Mouse (Mus musculus) layer of hippocampus, postnatal 14 days (tissue): ENCODE measurements around the gene Zbtb43. TPM values are rescaled to one million over a fixed set of nuclear protein-coding genes. Genes with fewer than 3 reads are reported as not detected.

Experiments
- DNase-seq, 2 experiments: peaks; one replicate each; pipeline ENCODE4 v3.0.0; 2021 to 2022; ENCODE audit warnings: low spot score in 2 of 2, mixed read lengths in 1 of 2
- long read RNA-seq, 2 experiments: library from polyadenylated mRNA; stranded (forward); transcript quantifications; one replicate each; pipeline ENCODE4 v2.0.0; 2021
- total RNA-seq, 2 experiments: library from RNA; stranded (reverse); gene quantifications; 2 replicates each; pipeline ENCODE4 v1.2.3; 2021

Zbtb43 gene
- total RNA-seq = 10 to 100 TPM; 22.0 to 26.3 TPM
- long read RNA-seq, experiment 1, full-length matches to known transcripts = 21 of 31 reads
- long read RNA-seq, experiment 1, partial matches to known transcripts = 1 of 31 reads
- long read RNA-seq, experiment 1, other reads (novel, unspliced or antisense) = 9 of 31 reads
- long read RNA-seq, experiment 2, full-length matches to known transcripts = 15 of 28 reads
- long read RNA-seq, experiment 2, partial matches to known transcripts = 0 of 28 reads
- long read RNA-seq, experiment 2, other reads (novel, unspliced or antisense) = 13 of 28 reads

DNA sequence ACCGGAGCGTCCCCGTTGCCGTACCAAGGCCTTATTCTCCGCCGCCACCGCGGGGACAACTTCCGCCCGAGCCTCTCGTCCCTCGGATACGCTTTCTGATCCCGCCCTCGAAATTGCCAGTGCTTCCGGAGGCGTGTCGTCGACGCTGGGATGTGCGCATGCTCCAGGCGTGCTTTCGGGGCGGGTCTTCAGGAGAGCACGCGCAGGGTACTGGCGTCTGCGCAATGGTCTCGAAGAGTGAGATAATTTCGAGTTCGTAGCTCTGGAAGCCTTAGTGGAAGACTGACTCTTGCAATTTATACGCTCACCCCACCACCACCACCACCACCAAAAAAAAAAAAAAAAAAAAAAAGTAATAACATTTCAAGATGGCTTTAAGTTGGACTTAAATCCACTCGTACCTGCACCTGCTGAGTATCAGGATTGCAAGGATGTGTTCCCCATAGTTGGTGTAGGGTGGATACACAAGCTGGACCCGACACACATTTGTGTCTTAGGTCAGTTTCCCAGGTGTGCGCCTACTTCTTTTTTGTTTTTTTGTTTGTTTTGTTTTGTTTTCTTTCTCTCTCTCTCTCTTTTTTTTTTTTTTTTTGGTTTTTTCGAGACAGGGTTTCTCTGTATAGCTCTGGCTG lies at the start of gene Zbtb43:
Gene Zbtb43, minus strand, starts transcription at position 94 of the 632 bp plus-strand sequence.
- DNase-seq = peak; percentile 92 to 97

DNA sequence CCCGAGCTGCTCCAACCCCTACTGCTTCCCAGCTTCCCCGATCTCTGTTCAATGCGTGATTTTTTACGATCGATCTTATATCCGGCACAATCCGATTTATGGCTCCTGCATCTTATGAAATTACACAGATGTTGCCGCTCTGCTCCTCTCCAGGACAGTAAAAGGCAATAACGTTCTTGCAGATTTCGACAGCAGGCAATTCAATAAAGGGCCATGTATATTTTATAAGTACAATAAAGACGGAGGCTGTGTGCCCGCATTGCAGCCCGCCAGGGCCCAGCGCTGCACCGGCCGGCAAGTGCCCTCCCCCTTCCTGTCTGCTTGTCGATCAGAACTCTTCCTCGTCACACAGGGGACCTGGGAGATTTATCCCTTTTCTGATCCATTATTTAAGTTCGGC lies 47.5 kb upstream of the Zbtb43 start:
- DNase-seq = no peak

DNA sequence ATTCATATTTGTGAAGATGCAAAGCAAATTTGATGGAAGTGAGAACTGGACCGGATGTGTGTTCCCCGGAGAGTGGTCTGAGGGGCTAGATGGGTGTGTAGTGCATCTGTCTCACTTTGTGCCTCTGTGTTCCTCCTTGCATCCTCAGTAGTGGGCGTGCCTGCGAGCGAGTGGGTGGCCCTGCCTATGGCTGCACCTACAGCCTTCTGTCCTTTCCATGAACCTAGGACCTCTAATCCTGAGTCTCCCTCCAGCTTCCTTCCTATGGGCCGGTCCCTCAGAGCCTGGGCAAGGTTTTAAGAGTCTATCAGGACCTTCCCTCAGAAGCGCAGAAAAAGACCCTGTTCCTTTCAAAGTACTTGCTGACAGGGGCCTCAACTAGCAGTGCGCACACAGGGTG lies 47.1 kb upstream of the Zbtb43 start:
- DNase-seq = no peak

DNA sequence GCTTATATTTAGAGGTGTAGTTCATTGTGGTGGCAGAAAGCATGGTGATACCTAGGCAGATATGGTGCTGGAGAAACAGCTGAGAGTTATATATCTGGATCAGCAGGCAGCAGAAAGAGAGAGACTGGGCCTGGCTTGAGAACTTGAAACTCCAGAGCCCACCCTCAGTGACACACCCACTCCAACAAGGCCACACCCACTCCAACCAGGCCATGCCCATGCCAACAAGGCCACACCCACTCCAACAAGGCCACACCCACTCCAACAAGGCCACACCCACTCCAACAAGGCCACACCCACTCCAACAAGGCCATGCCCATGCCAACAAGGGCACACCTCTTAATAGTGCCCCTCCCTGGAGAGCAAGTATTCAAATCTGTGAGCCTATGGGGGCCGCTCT lies 42.4 kb upstream of the Zbtb43 start:
- DNase-seq = no peak

DNA sequence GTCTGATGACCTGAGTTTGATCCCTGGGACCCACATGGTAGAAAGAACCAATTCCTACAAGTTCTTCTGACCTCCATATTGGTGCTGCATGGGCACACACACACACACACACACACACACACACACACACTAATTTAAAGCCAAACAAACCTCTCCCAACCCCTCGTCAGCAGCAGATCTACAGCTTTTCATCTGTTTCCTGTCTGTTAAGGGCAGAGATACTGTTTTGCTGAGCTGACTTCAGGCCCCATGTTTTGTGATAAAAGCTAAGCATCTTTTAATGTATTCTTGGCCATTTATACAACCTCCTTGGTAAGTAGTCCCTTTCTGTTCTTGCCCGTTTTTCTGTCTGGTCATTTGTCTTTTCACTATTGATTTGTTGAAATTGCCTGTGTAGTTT lies 34.2 kb upstream of the Zbtb43 start:
- DNase-seq = no peak

DNA sequence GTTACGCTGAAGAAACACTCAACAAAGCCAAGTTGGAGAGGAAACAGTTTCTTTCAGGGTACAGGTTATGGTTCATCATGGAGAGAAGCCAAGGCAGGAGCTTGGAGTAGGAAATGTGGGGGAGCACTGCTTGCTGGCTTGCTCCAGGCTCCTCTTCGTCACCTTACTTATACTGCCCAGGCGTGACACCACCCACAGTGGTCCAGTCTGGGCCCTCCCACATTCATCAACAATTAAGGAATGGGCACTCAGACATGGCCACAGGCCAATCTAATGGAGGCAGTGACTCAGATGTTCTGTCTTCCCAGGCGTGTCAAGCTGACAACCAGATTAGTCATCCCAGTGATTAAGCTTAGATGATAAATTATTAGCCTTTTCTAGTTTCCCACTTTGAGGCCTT lies 29.9 kb upstream of the Zbtb43 start:
- no peak for DNase-seq

DNA sequence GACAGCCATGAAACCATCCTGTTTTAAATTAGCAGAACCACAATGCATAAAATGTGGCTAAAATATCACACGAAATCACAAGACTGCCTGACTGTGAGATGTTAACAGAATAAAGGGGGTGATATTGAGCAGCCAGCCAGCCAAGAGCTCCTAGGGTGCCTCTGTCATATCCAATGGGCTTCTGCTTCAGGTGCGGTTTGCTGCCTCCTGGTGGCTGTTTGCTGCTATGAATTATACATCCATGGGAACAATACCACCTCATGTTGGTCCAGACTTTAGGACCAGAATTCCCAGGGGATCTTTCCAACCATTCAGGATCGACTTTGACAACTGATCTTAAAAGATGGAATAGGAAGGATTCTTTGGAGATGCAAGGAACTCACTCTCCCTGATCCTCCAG lies 27.3 kb upstream of the Zbtb43 start:
- no peak for DNase-seq

DNA sequence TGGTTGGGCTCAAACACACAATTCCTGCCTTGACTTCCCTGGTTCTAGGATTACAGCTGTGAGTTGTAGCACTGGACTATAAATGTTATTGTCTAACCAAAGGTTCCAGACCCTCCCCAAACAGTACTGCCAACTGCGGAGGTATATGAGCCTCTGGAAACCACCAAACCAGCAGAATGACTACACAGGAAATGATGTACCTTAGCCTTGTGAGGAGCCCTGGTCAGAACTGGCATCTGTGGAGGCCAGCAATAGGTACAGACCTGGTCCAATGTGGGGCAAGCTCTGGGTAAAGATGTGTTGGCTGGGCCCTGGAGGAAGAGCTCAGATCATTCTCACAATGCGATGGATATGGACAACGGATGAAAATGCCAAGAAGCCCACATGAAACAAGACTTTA lies 23.7 kb upstream of the Zbtb43 start:
- DNase-seq = no peak

DNA sequence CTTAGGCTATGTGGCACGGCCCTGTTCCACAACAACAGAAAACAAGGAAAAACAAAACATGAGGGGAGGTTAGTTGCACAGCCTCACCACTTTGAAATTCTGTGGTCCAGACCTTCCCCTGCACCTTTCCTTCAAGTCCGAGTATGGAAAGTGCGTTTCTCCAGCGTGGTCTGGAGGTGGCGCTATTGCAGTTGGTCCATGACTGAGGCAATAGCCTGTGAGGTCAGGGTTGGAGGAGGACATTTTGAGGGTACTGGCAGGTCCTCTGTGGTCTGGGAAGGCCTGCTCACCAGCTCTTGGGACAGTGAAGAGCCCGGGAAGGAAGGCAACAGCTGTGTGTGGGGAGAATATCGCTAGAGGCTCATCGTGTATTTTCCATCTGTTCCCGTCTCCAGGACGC lies 21.2 kb upstream of the Zbtb43 start:
- DNase-seq = no peak

DNA sequence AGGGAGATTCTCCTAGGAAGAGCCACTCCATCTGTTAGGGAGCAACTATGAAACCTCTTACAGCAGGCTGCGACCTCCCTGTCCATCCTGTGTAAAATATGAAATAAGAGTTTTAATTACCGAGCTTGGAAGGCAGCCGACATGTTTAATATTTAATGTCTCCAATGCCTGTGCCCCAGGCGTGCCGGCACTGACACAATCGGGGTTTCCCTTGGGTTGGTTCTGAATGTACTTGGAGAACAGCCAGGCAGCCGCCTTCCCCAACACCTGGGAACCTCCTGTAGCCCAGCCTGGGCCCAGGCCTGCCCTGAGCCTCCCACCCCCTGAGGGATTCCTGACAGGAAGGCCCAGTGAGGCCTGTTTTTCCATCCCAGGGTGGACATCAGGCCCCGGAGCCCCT lies 19.0 kb upstream of the Zbtb43 start:
- DNase-seq = no peak

DNA sequence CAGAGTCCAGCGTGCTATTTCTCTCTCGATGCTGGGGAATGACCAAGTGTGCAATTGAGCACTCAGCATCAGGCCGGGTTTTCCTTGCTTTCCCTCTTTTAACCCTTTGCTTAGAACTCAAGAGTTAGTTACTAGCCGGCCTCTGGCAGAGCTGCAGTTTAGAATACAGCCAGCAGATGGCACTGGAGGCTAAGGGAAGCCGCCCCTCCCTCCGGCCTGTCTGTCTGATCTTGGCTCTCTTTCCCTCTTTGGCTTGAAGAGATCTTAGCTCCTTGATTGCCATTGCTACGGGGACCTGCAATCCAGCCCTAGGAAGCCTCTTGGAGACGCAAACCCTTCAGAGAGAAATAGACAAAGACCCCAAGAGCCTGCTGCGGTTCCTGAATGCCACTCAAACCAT lies 18.5 kb upstream of the Zbtb43 start:
- peak; percentile 76 to 81 for DNase-seq

DNA sequence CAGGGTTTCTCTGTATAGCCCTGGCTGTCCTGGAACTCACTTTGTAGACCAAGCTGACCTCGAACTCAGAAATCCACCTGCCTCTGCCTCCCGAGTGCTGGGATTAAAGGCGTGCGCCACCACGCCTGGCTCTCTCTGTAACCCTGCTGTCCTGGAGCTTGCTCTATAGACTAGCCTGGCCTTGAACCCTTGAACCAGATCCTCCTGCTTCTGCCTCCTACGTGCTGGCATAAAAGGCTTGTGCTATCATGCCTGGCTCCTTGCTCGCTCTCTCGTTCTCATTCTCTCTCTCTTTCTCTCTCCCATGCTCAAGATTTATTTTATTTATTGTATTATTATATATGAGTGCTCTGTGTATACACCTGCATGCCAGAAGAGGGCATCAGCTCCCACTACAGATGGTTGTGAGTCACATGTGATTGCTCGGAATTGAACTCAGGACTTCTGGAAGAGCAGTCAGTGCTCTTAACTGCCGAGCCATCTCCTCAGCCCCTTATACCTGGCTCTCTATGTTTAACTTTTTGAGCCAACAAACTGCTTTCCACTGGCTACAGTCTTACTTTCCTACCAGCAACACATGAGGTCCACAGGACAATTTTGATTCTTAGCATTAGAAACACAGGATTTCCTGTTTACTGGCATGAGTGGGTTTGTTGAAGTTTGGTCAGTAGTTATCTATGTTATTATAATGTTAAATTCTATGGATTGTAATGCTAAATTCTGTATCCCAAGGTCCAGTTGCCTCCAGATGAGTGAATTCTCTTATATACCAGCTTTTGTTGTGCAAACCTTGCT lies 9.8 kb upstream of the Zbtb43 start:
- DNase-seq = no peak

DNA sequence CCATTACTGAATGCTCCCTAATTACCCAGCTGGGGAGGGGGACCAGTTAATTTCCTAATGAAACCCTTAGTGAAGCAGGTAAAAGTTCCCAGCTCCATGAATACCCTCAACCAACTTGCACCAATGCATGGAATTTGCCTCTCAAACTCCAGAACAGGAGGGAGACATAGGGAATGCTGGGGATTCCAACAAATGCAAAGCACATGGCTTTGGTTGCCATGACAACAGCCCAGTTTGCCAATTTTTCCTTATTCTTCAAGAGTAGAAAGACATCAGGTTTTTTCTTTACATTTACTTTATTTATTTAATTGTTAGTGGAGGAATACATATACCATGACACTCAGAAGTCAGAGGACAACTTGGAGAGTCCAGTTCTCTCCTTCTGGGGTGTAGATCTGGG lies 7.6 kb upstream of the Zbtb43 start:
- peak in 1 of 2 experiments; percentile 62 for DNase-seq

DNA sequence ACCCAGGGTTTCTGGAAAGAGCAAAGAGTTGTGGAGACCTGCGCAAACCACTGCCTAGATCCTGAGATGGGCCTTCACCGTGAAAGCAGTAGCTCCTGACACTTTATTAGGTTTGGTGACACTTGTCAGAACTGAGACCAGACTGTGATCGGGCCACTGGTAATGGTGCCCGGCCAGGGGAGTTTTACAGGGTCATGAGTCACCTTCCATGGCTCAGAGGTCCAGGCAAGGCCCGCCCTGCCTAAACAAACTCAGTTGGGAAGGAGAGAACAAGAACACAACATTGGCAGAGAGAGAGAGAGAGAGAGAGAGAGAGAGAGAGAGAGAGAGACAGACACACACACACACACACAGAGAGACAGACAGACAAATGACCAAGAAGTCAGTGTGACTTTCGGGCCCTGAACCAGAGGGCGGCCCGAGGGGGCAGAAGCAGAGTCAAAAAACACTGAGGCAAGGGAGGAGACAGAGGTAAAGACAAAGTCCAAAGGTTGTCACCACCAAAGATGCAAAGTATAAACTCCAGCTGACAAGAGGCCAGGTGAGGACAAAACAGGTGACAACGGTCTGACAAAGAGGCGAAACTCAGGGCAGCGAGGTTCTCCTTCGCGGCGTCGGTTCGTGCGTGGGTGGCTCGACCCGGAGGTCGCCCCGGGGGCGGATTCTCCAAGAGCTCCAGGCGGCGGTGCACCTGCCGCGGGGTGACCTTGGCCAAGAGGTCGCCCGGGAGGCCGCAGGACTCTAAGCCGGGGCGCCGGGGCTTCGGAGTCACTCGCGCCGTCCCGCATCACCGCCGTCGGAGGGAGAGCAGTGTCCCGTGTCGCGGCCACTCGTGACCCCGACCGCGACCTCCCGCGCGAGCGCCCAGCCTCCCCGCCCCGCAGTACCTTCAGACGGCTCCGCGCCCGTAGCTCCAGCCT lies 553 bp downstream of the Zbtb43 start:
- DNase-seq = no peak

DNA sequence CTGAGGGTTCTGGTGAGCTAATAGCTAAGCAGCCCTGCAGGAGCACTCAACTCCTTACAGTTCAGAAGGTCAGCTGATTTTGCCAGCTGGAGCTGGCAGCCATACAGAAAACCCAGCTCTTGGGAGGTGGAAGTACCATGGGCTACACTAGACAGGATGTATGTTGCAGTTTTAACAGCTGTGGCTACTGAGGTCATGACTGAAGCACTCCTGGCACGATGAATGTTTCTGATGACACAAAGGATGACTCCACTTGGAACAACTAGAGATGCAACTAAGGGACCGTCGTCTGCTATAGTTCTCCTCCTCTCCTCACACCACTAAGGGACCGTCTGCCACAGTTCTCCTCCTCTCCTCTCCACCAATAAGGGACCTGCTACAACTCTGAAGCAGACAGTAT lies 2.4 kb downstream of the Zbtb43 start:
- no peak for DNase-seq

DNA sequence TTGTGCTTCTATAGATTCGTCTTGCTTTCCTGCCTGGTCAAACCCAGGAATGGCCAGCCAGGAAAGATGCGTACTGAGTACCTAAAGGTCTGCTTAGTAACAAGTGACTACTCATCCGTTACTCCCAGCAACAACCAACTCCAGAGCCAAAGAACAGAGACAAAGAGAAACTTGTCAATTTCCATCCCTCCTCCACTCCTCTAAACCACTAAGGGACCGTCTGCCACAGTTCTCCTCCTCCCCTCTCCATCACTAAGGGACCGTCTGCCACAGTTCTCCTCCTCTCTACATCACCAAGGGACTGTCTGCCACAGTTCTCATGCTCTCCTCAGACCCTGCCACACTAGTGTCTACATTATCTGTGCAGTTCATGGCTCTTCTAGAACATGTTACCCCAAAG lies 3.1 kb downstream of the Zbtb43 start:
- no peak for DNase-seq

DNA sequence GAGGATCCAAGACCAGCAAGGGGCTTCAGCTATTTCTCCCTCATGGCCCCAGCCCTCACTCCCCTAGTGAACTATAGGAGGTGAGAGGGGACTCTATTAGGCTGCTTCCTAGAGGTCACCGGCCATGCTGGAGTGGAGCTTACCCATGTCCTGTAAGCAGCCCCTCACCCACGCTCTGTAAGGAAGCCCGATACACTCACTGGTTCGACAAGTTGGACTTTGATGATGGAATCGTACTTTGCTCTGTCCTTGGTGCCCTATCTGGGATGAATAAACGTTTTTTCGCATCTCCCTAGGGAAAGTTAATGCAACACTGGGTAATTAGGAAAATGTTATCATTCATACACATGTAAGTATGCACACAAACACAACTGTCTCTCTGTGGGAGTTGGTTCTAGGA lies 6.3 kb downstream of the Zbtb43 start:
- no peak for DNase-seq

DNA sequence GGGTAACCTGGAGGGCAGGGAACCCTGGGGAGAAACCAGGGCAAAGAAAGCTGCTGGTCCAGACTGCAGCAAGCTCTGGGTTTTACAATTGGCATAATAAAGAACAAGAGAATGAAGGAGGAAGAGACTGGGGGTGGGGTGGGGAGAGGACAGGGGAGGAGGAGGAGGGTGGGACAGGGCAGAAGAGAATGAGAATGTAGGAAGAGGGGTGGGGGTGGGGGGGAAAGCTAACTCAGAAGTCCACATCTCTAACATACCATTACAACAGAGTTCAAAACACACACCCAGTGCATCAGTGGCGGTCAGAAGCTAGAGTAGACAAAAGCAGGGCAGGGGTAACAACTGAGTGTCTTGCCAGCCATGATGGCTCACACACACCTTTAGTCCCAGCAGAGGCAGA lies 7.3 kb downstream of the Zbtb43 start:
- DNase-seq = no peak

DNA sequence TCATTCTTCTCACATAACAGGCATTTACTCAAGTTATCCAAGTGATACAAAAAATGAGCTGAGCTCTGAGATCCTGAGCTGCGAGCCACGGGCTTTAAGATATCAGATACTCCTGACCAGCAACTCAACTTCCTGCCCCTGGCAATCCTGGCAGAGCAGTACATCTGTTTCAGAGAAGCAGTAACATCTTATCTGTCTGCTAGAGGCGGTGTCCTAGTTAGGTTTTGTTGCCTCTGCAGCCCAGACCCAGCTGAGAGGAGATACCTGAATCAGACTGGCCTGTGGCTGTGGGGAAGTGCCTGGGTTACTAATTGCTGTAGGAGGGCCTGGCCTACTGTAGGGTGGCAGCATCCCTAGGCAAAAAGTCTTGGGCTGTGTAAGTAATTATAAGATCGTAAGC lies 8.7 kb downstream of the Zbtb43 start:
- no peak for DNase-seq

DNA sequence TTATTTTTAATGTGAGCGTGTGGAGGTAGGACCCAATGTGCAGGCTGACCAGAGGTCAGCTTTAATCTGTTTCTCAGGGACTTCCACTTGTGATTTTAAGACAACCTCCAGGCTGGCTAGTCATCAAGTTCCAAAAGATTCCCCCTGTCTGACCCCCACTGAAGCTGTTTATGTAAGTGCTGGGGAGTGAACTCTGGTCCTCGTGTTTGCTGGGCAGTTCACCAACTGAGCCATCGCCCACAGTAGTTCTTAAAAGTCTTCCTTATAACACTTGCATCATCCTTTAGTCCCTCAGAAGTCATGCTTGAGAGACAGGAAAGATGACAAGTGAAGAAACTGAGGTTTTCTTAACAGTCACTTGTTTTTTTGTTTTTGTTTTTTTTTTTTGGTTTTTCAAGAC lies 11.7 kb downstream of the Zbtb43 start:
- DNase-seq = no peak

DNA sequence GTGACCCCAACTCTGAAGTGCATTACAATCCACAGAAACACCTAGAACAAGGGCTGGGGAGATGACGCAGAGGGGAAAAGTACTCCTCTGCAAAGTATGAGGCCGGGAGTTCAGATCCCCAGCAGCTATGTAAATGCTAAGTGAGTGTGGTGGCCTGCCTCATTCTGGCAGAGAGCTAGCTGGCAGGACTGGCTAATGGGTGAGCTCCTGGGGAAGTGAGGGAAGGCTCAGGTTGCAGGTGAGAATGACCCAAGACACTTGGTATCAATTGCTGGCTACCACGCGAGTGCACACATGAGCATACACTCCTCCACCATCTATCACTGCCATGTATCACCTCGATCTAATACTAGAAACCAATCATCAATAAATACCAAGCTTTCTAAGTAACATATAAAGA lies 12.1 kb downstream of the Zbtb43 start:
- DNase-seq = no peak
